Mouse (Mus musculus): ENCODE measurements around the gene Baiap2.

The Baiap2 gene

DNA sequence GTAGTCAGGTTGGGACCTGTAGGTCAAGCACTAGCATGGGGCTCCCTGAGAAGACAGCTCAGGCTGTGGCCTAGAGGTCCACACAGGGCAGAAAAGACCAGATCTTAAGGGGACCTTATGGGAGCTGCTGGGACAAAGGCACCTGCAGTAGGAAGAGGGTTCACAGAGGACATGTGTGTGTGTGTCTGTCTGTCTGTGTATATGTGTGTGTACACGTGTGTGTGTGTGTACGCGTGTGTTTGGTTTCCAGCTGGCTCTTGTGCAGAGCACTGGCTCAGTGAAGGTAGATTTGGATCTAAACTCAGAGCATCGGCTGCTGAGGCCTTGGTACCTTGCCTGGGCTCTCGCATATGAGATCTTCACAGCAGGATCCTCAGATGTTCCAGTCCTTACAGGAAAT, 21.9 kb upstream of the Baiap2 start:
- no peak for DNase-seq

DNA sequence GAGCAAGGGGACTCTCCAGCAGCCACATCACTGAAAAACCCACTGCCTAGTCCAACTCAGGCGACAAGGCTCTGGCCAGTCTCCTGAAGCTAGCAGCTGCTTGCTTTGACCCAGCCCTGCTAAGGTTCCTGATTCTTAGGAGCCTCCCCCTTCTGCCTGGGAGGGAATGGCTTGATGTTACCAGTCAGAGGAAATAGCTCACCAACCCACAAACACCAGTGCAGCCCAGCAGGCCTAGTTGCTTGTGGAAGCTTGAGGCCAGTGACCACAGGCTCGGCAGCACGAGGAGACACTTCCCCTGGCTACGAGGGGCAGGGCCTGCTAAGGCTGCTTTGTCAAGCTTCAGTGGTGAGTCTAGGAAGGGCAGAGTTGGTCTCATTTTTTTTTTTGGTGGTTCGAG, 17.4 kb upstream of the Baiap2 start:
- peak in 1 of 2 experiments; percentile 29 for DNase-seq

DNA sequence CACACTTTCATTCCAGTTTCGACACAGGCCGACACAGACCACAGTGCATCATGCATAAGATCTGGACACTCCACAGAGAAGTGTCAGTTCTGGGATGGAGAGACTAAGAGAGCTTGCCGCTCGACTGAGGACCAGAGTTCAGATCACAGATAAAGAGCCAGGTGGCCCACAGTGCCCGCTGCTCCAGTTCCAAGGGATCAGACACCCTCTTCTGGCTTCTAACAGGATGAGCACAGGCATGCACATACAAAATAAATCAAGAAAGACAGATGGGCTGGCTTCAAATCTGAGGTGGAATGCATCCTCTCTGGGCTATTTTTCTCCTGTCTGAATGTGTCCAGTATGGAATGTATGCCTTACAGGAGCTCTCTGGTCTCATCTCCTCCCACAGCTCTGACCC, 15.8 kb upstream of the Baiap2 start:
- no peak for DNase-seq

DNA sequence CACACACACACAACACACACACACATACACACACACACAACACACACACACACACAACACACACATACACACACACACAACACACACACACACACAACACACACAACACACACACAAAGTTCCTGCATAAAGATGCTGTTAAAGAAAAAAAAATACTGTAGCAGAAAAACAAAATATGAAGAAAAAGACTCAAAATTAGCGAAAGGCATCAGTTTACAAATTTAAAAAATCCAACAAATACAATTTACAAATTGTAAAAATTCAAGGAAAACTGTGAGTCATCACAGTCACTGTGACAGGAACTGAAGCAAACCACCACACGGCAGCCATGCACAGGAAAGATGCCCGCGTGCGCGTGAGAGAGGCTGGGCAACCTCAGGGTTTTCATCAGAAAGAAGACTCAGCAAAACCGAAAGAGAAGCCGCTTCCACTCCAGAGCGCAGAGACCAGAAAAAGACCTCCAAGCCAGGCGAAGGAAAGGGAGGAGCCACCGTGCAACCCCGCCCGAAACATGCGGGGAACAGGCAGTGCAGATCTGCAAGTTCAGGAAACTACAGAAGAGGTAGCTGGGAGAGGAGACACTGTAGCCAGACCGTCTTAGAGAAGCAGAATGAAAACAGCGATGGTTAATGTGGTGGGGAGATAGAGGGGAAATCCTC, 14.4 kb upstream of the Baiap2 start:
- DNase-seq = peak; percentile 63 to 67

DNA sequence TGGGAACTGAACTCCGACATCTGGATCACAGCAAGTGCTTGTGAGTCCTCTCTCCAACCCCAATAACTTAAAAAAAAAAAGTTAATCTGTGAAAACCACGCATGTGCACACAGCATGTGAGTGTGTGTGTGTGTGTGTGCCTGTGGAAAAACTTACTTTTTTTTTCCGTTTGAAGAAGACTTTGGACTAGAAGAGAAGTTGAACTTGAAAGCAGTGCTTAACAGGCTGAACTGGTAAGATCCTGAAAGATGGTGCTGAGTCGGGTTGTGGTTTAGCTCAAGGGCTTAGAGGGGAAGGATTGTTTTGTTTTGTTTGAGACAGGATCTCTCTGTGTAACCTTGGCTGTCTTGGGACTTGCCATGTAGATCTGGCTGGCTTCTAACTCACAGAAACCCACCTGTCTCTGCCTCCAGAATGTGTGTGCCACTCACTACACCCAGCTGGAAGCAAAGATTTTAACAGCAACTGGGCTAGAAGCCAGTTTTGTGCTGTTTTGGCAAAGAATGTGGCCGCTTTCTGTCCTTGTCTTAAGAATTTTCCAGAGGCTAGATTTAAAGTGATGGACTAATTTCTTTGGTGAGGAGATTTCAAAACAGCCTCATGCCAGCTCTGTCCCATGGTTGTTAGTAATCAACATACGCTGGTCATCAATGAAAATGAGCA, 12.8 kb upstream of the Baiap2 start:
- no peak for DNase-seq

DNA sequence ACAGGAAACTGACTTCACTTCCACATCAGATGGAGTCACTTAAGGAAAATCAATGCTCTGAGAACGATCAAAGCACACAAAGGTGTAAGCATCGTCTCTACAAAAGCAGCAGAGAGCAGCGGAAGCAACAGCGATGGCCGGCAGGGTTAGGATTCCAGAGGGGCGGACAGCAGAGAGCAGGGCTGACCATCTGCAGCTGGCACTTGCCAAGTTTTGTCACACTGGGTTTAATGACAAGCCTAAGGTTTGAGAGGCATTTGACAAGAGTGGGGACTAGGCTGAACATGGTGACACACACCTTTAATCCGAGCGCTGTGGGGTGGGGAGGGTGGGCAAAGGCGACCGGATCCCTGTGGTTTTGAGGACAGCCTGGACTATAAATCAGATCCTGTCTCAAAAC, 10.8 kb upstream of the Baiap2 start:
- no peak for DNase-seq

DNA sequence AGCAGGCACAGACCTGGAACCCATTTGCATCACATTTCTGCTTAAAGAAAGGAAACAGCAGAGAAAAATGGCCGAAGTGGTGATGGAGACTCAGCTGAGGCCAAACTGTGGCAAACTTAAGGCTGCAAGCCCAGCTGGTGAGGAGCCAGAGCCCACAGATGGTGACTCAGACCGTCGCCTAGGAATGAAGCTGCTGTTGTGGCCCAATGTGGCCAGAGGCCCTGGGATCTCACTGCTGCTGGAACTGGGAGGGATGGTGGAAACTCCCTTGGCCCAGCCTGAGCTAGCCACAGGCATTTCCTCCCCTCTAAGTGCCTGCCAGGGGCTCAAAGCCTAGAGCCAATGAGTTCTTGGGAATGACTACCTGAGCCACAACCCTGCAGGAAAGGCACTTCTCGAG, 9.4 kb upstream of the Baiap2 start:
- no peak for DNase-seq

DNA sequence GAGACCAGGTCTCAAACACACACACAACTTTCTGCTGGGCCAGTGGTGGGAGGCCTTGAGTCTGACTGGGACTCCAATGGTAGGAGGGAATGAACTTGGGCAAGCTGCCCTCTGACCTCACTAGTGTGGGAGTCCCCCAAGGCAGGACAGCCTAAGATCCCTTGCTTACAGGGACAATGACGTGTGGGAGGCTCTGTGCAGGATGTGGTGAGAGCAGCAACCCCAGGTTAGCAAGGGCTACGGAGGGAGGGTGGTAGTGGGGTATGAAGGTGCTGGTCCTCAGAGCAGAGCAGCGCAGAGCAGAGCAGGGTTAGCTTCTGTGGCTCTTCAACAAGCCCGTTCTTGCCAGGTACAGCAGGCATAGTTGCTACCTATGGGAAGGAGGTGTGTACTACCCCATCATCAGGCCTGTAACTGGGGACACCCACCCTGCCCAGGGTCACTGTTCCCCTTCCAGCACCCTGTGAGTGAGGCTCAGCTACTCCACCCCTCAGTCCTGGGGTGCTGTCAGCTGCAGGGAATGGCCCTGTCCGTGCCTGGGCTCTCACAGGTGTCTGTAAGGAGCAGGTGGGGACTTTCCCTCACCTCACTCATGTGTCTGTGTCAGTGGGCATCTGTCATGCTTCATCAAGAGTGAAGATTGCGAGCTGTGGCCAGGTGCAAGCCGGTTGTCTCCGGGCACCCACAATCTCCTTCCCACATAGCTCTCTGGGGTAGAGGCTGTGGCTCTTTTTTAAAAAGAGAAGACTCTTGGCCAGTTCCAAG, 8.6 kb upstream of the Baiap2 start:
- no peak for DNase-seq

DNA sequence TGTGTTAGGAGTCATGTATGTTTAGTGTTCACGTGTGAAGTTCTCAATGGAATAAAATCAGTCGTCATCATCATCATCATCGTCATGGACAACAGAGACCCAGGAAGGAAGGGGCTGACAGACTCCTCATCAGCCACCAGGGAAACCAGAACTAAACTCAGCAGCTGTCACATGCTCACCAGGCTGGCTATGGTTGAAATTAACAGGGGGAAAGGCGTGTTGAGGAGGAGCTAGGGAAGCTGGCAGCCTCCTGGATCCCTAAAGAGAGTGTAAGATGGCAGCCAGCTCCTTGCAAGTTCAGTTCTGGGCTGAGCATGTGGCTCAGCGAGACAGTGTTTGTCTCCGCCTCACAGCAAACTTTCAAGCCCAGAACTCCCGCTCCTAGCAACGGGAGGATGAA, 7.8 kb upstream of the Baiap2 start:
- no peak for DNase-seq

DNA sequence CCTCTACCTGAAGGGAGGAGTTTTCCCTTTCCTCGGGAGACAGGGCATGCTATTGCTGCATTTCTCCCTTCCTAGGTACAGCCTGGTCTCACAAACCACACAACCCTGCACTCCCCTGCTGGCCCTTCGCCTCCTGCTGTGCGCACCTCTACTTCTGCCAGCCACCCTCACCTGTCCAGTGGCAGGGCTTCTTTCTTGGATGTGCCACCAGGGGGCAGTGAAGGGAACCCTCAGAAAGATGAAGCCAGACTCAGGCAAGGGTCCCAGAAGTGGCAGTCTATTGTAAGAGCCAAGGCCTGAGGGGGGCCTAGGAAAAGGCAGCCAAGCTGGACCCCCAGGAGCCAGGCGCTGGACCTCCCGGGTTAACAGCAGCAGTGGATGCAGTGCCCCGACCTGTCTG, 7.1 kb upstream of the Baiap2 start:
- DNase-seq = peak; percentile 52 to 82

DNA sequence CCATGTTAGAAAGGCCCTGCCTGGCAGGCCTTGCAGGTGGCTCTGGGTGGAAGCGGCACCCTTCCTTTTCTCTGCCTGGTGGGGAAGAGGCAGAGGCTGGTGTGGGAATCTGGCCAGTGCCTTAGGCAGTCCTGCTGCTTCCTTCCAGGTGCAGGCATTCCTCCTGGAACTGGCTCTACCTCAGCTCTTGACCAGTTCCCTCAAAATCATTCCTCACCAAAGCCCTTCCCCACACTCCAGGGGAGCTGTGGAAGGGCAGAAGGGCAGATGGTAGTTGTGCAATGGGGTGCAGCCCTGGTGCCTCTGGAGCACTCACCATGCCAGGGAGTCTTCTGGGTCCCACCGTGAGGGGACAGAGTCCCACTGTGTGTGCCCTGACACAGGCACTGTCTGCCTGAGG, 6.1 kb upstream of the Baiap2 start:
- no peak for DNase-seq

DNA sequence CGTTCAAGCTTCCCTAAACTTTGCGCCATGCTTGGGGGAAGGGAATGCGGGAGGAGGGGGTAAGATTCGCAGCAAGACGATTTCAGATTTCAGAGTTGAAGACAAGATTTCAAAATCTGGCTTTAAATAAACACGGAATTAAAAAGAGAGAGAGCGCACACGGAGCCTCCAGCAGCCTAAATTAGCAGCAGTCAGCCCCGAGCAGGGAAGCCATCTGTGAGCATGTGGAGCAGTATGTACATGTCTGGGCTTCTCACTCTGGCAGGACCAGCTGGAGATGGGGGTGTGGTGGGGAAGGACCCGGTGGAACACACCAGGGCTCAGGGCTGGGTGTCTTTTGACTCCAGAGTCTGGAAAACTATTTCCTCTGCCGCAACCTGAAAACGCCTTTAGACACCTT, 5.3 kb upstream of the Baiap2 start:
- no peak for DNase-seq

DNA sequence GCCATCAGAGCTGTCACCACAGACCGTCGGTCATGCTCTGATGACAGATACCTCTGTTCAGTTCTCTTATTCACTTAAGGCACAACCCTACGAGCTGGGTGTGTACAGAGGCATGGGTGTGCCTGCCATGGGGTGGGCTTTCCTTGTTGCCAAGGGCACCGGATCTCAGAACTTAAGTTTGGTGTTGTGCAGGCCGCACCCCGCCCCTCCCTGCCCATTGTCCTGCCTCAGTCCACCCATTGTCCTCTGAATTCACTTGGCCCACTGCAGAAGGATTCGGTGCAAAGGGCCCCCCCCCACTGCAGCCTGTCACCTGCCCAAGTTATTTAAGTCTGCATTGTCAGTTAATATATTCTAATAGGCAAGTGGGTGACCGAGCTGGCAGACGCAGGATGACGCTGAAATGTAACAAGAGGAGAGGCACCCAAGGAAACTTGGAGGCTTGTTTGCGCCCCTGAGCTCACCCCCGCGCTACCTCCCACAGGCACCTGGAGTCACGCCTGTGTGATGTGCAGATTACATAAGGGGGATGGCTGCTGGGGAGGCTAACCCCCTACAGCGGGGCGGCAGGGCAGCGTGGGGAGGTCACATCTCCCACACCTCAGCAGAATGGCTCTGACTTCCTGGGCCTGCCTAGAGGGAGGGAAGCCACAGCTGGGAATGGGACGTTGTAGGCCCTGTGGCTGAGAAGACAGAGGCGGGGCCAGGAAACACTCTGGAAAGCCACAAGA, 4.6 kb upstream of the Baiap2 start:
- DNase-seq = no peak

DNA sequence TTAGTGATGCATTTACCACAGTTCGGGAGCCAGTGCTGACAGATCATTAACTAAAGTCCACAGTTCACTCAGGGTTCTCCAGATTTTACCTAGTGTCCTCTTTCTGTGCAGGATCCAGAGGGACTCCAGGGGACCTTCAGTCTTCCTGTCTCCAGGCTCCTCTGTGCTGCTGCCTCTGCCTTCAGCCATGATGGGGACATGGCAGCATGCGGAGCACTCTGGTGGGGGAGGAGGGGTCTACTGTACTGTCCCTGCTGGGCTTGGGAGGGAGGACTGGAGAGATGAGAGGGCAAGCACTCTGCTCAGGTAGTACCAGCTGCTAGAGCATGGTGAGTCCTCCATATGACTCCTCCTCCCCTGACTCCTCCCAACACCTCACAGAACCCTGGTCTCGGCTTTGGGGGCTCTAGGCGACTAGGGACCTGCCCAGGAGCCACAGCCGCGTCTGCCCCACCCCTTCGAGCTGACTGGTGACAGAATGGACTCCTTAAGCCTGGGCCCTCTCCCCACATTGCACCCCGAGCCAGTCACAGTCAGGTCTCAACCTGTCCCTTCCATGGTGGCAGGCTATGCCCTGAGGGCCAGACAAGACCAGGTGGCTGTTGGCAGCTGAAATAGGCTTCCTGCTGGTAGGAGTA, 3.4 kb upstream of the Baiap2 start:
- DNase-seq = no peak

DNA sequence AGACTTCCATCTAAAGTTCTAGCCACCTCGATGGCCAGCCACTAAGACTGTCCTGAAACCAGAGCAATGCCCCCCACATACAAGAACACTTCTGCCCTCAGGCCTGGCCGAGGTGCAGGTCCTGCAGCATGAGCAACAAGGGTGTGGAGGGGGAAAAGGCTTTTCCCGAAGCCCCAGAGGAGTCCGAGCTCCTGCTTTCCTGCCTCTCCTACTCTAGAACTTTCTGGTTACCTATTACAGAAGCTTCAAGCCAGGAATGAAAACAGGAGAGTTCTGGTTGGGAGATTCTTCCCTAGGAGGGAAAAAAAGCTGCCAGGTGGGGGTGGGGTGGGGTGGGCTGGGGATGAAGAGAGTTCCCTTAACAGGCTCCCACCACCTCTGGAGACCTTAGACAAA, 2.9 kb upstream of the Baiap2 start:
- no peak for DNase-seq

DNA sequence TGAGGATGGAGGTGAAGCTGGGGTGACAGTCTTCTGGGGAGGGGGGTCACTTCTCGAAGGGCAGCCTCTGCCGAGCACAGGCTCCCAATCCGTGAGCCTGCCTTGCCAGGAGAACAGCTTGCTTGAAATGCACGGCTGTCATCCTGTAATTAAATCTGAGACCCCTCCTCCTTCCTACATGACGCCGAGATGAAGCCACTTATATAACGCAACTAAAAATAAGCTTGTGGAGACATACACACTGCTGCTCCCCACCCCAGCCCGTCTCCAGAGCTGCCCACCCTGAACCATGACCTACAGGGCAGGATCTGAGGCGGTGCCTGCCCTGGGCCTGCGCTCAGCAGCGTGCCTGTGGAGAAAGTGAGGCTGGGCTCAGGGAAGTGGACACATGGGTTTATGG, 2.4 kb upstream of the Baiap2 start:
- DNase-seq = no peak

DNA sequence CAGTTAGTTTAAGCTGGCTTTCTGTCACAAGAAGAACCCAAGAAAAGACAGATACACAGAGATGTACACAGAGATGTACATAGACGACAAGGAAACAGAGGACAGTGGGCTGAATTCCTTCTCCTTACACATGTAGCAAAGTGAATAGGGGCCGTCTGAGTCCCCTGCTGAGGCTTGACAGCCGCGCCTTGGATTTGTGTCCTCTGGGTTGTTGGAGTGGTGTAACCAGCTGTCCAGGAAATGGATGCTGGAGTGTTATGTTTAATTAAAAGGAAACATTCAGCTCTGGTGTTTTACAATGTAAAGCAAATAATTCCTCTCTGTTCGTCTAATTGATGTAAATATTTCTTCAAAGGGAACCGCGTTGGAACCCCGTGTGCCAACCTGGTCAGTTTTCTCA, 769 bp upstream of the Baiap2 start:
- no peak for DNase-seq

DNA sequence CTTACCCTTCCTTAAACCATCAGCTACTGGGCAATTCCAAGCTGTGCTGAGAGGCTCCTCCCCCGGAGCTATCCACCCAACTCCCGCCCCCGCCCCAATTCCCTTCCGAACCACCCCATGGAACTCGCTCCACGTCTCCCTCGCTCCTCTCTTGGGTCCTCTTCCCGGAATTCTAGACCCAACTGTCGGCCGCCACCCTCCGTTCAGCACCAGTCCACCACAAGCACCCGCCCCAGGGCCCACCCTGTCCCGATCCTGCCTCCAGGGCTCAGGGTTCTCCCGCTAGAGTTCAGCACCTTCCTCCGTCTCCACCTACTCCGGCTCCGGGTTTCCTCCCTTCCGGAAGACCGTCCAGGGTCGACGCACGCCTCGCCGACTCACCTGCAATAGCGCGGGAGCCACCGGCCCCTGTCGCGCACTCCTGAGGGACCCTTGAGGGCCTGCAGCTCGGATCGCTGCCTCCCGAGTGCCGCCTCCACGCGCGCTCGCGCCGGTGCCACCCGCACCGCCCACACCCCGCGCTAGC, 299 bp upstream of the Baiap2 start:
- no peak for DNase-seq

DNA sequence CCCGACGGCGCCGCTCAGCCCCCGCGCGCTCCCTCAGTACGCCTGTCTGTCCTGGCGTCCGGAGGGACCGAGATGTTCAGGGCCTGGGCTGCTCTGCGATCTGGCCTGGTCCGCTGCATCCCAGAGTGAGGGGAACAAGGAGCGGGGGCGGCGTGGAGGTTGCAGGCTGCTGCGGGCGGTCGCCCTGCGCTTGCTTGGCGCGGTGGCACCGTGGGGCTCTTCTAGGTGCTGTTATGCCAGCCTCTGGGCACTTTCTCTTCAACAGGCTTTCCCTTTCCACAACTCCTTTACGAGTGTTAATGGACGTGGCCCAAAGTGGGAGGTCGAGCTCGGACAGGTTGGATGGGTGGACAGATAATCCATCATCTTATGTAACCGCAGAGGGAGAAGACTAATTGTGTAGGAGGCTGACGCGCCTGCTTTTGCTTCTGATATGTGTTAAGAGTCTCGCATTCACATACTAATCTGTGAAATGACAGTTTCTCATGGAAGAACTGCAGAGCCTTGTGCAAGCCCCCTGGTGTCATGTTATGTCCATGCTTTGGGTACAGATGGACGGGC, 945 bp downstream of the Baiap2 start:
- DNase-seq = no peak

DNA sequence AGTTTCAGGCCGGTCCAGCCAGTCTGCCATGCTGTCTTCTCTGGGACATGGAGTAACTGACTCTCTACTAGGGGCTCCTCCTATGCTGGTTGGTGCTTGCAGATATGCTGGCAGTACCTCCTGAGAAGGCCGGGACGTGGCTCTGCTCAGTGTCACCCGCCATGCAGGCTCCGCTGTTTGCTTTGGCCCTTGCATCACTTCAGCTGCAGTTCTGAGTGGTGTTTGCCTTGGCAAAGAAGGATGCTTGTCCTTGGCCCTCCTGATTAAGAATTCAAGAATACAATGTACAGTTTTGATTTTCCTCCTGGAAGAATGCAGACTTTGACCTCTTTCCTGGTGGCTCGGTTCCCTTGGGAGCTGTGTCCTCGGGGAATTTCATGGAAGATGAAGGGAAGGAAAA, 2.8 kb downstream of the Baiap2 start:
- DNase-seq = no peak

DNA sequence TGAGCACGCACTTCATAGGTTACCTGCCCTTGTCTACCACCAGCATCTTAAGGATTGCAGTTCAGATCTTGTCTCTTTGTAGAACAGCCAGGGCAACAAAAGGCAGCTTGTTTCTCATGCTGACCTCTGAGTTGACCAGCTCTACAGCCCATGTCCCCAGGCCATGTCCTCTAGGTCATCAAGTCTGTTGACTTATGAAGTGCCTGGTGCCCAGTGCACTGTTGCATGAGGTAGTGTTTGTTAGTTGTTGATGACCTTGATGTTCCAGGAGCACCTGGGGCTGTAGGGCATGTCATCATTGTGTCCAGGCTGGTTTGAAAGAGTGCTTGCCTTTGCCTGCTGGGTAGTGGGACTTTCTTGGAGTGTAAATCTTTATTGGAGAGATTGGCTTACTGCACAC, 4.9 kb downstream of the Baiap2 start:
- no peak for DNase-seq

DNA sequence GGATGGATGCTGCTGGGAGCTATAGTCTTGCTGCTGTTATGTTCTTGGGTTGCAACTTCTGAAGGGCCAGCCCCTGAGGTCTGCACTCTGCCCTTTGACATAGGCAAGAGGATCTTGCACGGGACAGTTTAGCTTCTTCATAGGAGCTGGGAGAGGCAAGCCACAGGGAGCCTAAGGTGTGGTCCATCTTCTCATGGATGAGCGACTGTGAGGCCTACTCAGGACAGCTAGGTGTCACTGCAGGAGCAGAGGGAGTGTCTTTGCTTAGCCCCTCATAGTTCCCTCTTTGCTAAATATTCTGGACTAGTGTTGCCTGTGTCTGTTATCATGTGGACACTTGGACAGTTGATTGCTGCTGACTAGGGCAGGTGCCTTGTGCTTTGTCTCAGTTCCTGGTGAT, 5.3 kb downstream of the Baiap2 start:
- no peak for DNase-seq

DNA sequence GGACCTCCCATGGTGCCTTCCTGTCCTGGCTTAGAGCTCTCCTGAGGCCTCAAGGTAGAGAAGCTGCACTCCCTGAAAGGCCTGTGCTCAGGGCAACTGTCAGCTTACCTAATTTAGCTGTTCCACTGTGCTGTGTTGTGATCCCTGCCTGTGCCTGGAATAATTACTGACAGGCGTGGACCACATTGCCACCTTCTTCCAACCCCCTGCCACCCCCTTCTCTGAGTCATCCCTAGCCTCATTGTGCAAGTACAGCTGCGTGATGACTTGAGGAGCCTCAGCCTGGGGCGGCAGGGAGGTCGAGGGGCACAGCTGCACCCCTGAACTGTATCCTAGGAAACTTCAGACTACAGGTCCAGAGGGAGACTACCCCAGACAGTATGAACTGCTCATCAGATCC, 5.7 kb downstream of the Baiap2 start:
- no peak for DNase-seq

Measured in spleen, adult 18-20 months (tissue).